Mouse (Mus musculus) left cerebral cortex, adult 2 months (tissue): ENCODE measurements at regions not wholly inside any gene's neighbourhood (a gene's known extent, or its start where the extent isn't known, plus 50 kb on each side); places are given as distances from the start of the nearest gene placed in this dataset.

Experiments used
- DNase-seq, 2 experiments: peaks; one replicate each; pipeline ENCODE4 v3.0.0; 2021 to 2022; ENCODE audit warnings: low spot score in 2 of 2, mixed read lengths in 1 of 2; ENCODE audit errors: extremely low spot score in 1 of 2
- H3K27ac ChIP-seq: fragments of 200-600 bp; 2 replicates; pipeline ENCODE4 v1.8.1; 2022
- H3K4me3 ChIP-seq: fragments of 200-600 bp; 2 replicates; pipeline ENCODE4 v1.8.1; 2022
- CTCF ChIP-seq: fragments of 200-600 bp; IDR thresholded peaks from 2 replicates; pipeline ENCODE4 v1.8.1; 2022; ENCODE audit warnings: antibody characterized with exemption, mild to moderate bottlenecking, moderate library complexity
- intact Hi-C: fragments of 180-260 bp; cut with DNase I; formaldehyde crosslinking; loops from one replicate; pipeline ENCODE4 v1.15.1; 2025

- Histone ChIP-seq H3K27ac (no peak overlapping the region), H3K4me3 (no peak overlapping the region)
- no peak for TF ChIP-seq CTCF
- no peak for DNase-seq
- intact Hi-C loops = no loop called here
Measured at GRCm38 (mm10) chr9:93969118-93969517, 568.8 kb downstream of the 1190002N15Rik start.

GRCm38 (mm10) chr9:93955235-93956040, 582.4 kb downstream of the 1190002N15Rik start:
- Histone ChIP-seq H3K27ac (no peak overlapping the region), H3K4me3 (no peak overlapping the region)
- no peak for TF ChIP-seq CTCF
- intact Hi-C loops = no loop called here
- DNase-seq = no peak

GRCm38 (mm10) chr9:93948671-93949070, 589.2 kb downstream of the 1190002N15Rik start:
- DNase-seq = no peak
- Histone ChIP-seq H3K27ac (no peak overlapping the region), H3K4me3 (no peak overlapping the region)
- no peak for TF ChIP-seq CTCF
- intact Hi-C loops = no loop called here

GRCm38 (mm10) chr9:93947053-93947452, 590.8 kb downstream of the 1190002N15Rik start:
- no peak overlapping the region for H3K27ac ChIP-seq
- DNase-seq = no peak
- TF ChIP-seq CTCF = no peak
- no peak overlapping the region for H3K4me3 ChIP-seq
- intact Hi-C loops = no loop called here

- intact Hi-C loops = no loop called here
- Histone ChIP-seq H3K4me3 (no peak overlapping the region), H3K27ac (no peak overlapping the region)
- DNase-seq = no peak
- no peak for TF ChIP-seq CTCF
Measured at GRCm38 (mm10) chr9:93940193-93940592, 597.7 kb downstream of the 1190002N15Rik start.

- Histone ChIP-seq H3K27ac (no peak overlapping the region), H3K4me3 (no peak overlapping the region)
- TF ChIP-seq CTCF = no peak
- no peak for DNase-seq
- intact Hi-C loops = no loop called here
Measured at GRCm38 (mm10) chr9:93930684-93931083, 607.2 kb downstream of the 1190002N15Rik start.

GRCm38 (mm10) chr9:93889256-93889655, 648.6 kb downstream of the 1190002N15Rik start:
- intact Hi-C loops = no loop called here
- no peak for DNase-seq
- Histone ChIP-seq H3K4me3 (no peak overlapping the region), H3K27ac (no peak overlapping the region)
- no peak for TF ChIP-seq CTCF

- no peak for TF ChIP-seq CTCF
- no peak overlapping the region for H3K4me3 ChIP-seq
- intact Hi-C loops = no loop called here
- H3K27ac ChIP-seq = no peak overlapping the region
- no peak for DNase-seq
Measured at GRCm38 (mm10) chr9:93880112-93880511, 657.8 kb downstream of the 1190002N15Rik start.

- DNase-seq = no peak
- no peak for TF ChIP-seq CTCF
- Histone ChIP-seq H3K27ac (no peak overlapping the region), H3K4me3 (no peak overlapping the region)
- intact Hi-C loops = no loop called here
Measured at GRCm38 (mm10) chr9:93879572-93879971, 658.3 kb downstream of the 1190002N15Rik start.

- intact Hi-C loops = no loop called here
- TF ChIP-seq CTCF = no peak
- no peak for DNase-seq
- Histone ChIP-seq H3K4me3 (no peak overlapping the region), H3K27ac (no peak overlapping the region)
Measured at GRCm38 (mm10) chr9:93870778-93871177, 667.1 kb downstream of the 1190002N15Rik start.

- no peak for TF ChIP-seq CTCF
- H3K4me3 ChIP-seq = no peak overlapping the region
- intact Hi-C loops = no loop called here
- no peak overlapping the region for H3K27ac ChIP-seq
- DNase-seq = no peak
Measured at GRCm38 (mm10) chr9:93857937-93858336, 679.9 kb downstream of the 1190002N15Rik start.

GRCm38 (mm10) chr9:93846411-93846810, 691.5 kb downstream of the 1190002N15Rik start:
- Histone ChIP-seq H3K4me3 (no peak overlapping the region), H3K27ac (no peak overlapping the region)
- TF ChIP-seq CTCF = no peak
- DNase-seq = no peak
- intact Hi-C loops = no loop called here

GRCm38 (mm10) chr9:93843869-93844268, 694.0 kb downstream of the 1190002N15Rik start:
- Histone ChIP-seq H3K4me3 (no peak overlapping the region), H3K27ac (no peak overlapping the region)
- intact Hi-C loops = no loop called here
- no peak for DNase-seq
- TF ChIP-seq CTCF = no peak
